In the genomic region with DNA sequence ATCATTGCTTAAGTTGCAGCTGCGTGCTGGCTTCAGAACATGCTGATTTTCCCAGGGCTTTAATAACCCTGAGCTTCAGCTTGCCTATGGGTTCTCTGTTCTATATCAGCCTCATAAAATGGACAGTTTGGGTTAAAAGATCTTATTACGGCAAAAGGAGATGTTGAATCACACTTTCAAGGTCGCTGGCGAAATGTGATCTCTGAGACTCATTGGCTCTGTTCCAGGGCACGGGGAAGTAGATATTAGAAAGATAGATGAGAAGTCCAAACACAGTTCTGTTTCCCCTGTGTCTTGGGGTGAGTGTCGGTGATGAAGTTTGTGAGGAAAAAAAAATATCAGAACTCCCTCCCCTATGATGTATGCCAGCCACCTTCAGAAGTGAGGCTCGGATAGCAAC, we compare ENCODE assay signal across 14 mouse cellular contexts.
DNase-seq lines count a peak whose midpoint lies in the region; ATAC-seq and TF ChIP-seq lines count a peak whose summit lies in the region.
"Had no signal": no experiment of that assay in that cellular context is flagged by ENCODE, and none has a peak within 500 bp of the region (broad histone marks: within the 10 kb centered on the region; RNA-seq: fewer than 3 reads in every experiment).

No protein-coding gene starts in this region.

- no peak overlapping the region for H3K9ac ChIP-seq in kidney, postnatal 0 days (ENCODE audit: low read depth, low read length)
- no peak overlapping the region for H3K9ac ChIP-seq in neural tube, embryonic 13.5 days
- H3K9ac ChIP-seq: heart, embryonic 13.5 days had no signal

- ATAC-seq in kidney, postnatal 0 days (replicated peaks; ENCODE audit: low FRiP score, low read depth): no peak
- ATAC-seq in neural tube, embryonic 13.5 days (ENCODE audit: low read depth): no peak
- ATAC-seq in activated CD4-positive, CD25-positive, alpha-beta regulatory T cell, adult 4 months: no peak
- ATAC-seq: forebrain, embryonic 14.5 days had no signal

- WGBS in kidney, postnatal 0 days: 12% methylated on average over 7 of the region's 7 CpGs
- 56% methylated on average over 7 of the region's 7 CpGs for WGBS in neural tube, embryonic 13.5 days

- H3K4me1 ChIP-seq in kidney, postnatal 0 days (replicated peaks; ENCODE audit: insufficient read depth, low read length): no peaks in the 10 kb centered on the region
- peaks cover 43% of the 10 kb centered on the region for H3K4me1 ChIP-seq in neural tube, embryonic 13.5 days (replicated peaks)

- H3K9me3 ChIP-seq in kidney, postnatal 0 days (replicated peaks; ENCODE audit: low read length): no peaks in the 10 kb centered on the region
- no peaks in the 10 kb centered on the region for H3K9me3 ChIP-seq in neural tube, embryonic 13.5 days
- H3K9me3 ChIP-seq: heart, embryonic 13.5 days had no signal

- no peak overlapping the region for H3K4me2 ChIP-seq in kidney, postnatal 0 days (ENCODE audit: low read length)
- H3K4me2 ChIP-seq in neural tube, embryonic 13.5 days: no peak overlapping the region
- H3K4me2 ChIP-seq: heart, embryonic 13.5 days had no signal

- no peaks in the 10 kb centered on the region for H3K27me3 ChIP-seq in kidney, postnatal 0 days (ENCODE audit: insufficient read depth, low read length)
- no peaks in the 10 kb centered on the region for H3K27me3 ChIP-seq in neural tube, embryonic 13.5 days
- H3K27me3 ChIP-seq: heart, embryonic 13.5 days had no signal

- no peak overlapping the region for H3K4me3 ChIP-seq in kidney, postnatal 0 days (replicated peaks; ENCODE audit: low read depth, low read length)
- H3K4me3 ChIP-seq in neural tube, embryonic 13.5 days: no peak overlapping the region
- H3K4me3 ChIP-seq: heart, embryonic 13.5 days had no signal

- no peak for TF ChIP-seq CTCF in kidney, postnatal 0 days (IDR thresholded peaks at IDR 0.05; ENCODE audit: low read depth)

- H3K27ac ChIP-seq in kidney, postnatal 0 days: no peak overlapping the region
- 0 out of 2 replicates have a peak overlapping the region, but pooled peaks have one; percentile 25 for H3K27ac ChIP-seq in neural tube, embryonic 13.5 days (replicated peaks)
- H3K27ac ChIP-seq: heart, embryonic 13.5 days had no signal

- DNase-seq in kidney, postnatal 0 days (ENCODE audit: low spot score): peak; percentile 34
- DNase-seq in kidney, adult 18-20 months: no peak
- no peak for DNase-seq in neural tube, embryonic 10.5 days (ENCODE audit: extremely low spot score, low spot score)
- peak; percentile 42 for DNase-seq in adrenal gland, postnatal 25 days
- peak; percentile 53 for DNase-seq in lung, postnatal 36 days
- no peak for DNase-seq in frontal cortex, postnatal 36 days (ENCODE audit: low spot score in 2 of 2)
- DNase-seq: cerebellum, postnatal 10 days; embryo, embryonic 11 days; kidney, adult 9 months; retina, postnatal 1 day had no signal

- no peaks in the 10 kb centered on the region for H3K36me3 ChIP-seq in kidney, postnatal 0 days (ENCODE audit: insufficient read depth, low read length)
- H3K36me3 ChIP-seq in neural tube, embryonic 13.5 days: no peaks in the 10 kb centered on the region
- H3K36me3 ChIP-seq: heart, embryonic 13.5 days had no signal

Comparison
In these comparisons a context has a peak if more than half of its experiments do, and no peak if none do; other contexts are left out.
1. DNase-seq: peak in kidney, postnatal 0 days (single experiment), adrenal gland, postnatal 25 days (single experiment) and lung, postnatal 36 days (single experiment); none in kidney, adult 18-20 months (single experiment), neural tube, embryonic 10.5 days (single experiment) and frontal cortex, postnatal 36 days (0 of 2).